Mouse (Mus musculus) heart, embryonic 11.5 days (tissue): ENCODE data around the gene Klc3. TPM values are rescaled to one million over a fixed set of nuclear protein-coding genes. Genes with fewer than 3 reads are reported as not detected.
A peak's percentile ranks its signal among the peaks of the same experiment; 100 is the strongest.

ENCODE experiments used
- ATAC-seq: fragments of 200-750 bp; cut with Nextera tagmentation; replicated peaks from 2 replicates; pipeline ENCODE4 v1.8.0; 2017; ENCODE audit warnings: moderate library complexity; ENCODE audit not compliant: insufficient number of reproducible peaks, low FRiP score, low TSS enrichment
- H3K27ac ChIP-seq: fragments of 300-500 bp; sonication (generic); 2 replicates; pipeline ENCODE4 v1.5.1; 2014; ENCODE audit warnings: mild to moderate bottlenecking, low read depth, low read length
- H3K27me3 ChIP-seq: fragments of 300-500 bp; sonication (generic); 2 replicates; pipeline ENCODE4 v1.6.1; 2014; ENCODE audit warnings: mild to moderate bottlenecking, low read length, mixed read lengths; ENCODE audit not compliant: control insufficient read depth, insufficient read depth
- H3K36me3 ChIP-seq: fragments of 300-500 bp; sonication (generic); 2 replicates; pipeline ENCODE4 v1.6.1; 2014; ENCODE audit warnings: mild to moderate bottlenecking, low read length, moderate library complexity, mixed read lengths; ENCODE audit not compliant: control insufficient read depth, insufficient read depth
- H3K4me1 ChIP-seq: fragments of 300-500 bp; sonication (generic); 2 replicates; pipeline ENCODE4 v1.6.1; 2014; ENCODE audit warnings: low read length; ENCODE audit not compliant: control insufficient read depth, insufficient read depth
- H3K4me2 ChIP-seq: fragments of 300-500 bp; sonication (generic); 2 replicates; pipeline ENCODE4 v1.6.1; 2014; ENCODE audit warnings: mild to moderate bottlenecking, moderate library complexity
- H3K4me3 ChIP-seq: fragments of 300-500 bp; sonication (generic); 2 replicates; pipeline ENCODE4 v1.5.1; 2014; ENCODE audit warnings: low read depth, low read length
- H3K9ac ChIP-seq: fragments of 300-500 bp; sonication (generic); 2 replicates; pipeline ENCODE4 v1.6.1; 2014; ENCODE audit warnings: mild to moderate bottlenecking, low read depth, low read length, moderate library complexity
- H3K9me3 ChIP-seq: fragments of 300-500 bp; sonication (generic); replicated peaks from 2 replicates; pipeline ENCODE4 v1.6.1; 2016; ENCODE audit warnings: low read length; ENCODE audit not compliant: control insufficient read depth
- WGBS: fragments of 180-500 bp; shearing (Covaris S2); extraction: QIAGEN DNeasy Blood & Tissue Kit; methylation state at CpG from one replicate; pipeline ENCODE4 v1.1.7; 2014; ENCODE audit not compliant: insufficient replicate concordance; 5-methylcytosine and 5-hydroxymethylcytosine counted together
- polyA plus RNA-seq: library from polyadenylated mRNA; unstranded; fragments of >200 nt; fragmentation: Nextera tagmentation; extraction: Ambion mirVana; gene quantifications from 2 replicates; pipeline ENCODE4 v1.2.1, GENCODE M21; 2014

Gene Klc3
- polyA plus RNA-seq, 1 experiment from 2014 or later, result 3.7 TPM

DNA sequence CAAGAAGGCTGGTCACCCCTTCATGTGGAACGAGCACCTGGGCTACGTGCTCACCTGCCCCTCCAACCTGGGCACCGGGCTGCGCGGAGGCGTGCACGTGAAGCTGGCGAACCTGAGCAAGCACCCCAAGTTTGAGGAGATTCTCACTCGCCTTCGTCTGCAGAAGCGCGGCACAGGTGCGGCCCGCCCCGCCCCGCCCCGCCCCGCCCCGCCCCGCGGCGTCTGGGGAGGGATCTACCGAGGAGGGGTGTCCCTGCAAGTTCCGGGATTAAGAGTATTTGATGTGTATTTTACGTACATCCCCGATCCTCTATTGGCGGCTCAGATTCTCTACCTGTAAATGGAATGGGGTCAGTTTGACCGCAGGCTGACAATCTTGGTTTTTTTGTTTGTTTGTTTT lies 16.2 kb upstream of the Klc3 start:
- peak overlapping the region; percentile 27; the same call in 1 of the 2 replicates for H3K4me2 ChIP-seq
- H3K27me3 ChIP-seq, result peaks cover 26% of the 10 kb centered on the region
- 0 out of 2 replicates have a peak, but pooled peaks cover 8% of the 10 kb centered on the region for H3K4me1 ChIP-seq
- WGBS, result 6% methylated on average over 28 of the region's 28 CpGs
- no peak overlapping the region for H3K9ac ChIP-seq
- no peak overlapping the region for H3K4me3 ChIP-seq
- no peak for ATAC-seq
- no peak overlapping the region for H3K27ac ChIP-seq
- no peaks in the 10 kb centered on the region for H3K36me3 ChIP-seq
- H3K9me3 ChIP-seq, result no peaks in the 10 kb centered on the region

- no peak overlapping the region for H3K27ac ChIP-seq
- 61% methylated on average over 15 of the region's 15 CpGs for WGBS
- H3K36me3 ChIP-seq, result no peaks in the 10 kb centered on the region
- ATAC-seq, result no peak
- H3K9ac ChIP-seq, result no peak overlapping the region
- 0 out of 2 replicates have a peak, but pooled peaks cover 12% of the 10 kb centered on the region for H3K4me1 ChIP-seq
- H3K9me3 ChIP-seq, result no peaks in the 10 kb centered on the region
- peaks cover 29% of the 10 kb centered on the region for H3K27me3 ChIP-seq
- 0 out of 2 replicates have a peak overlapping the region, but pooled peaks have one; percentile 0 for H3K4me2 ChIP-seq
- H3K4me3 ChIP-seq, result no peak overlapping the region
Measured at GRCm38 (mm10) chr7:19416590-19416989, 12.7 kb upstream of the Klc3 start.

DNA sequence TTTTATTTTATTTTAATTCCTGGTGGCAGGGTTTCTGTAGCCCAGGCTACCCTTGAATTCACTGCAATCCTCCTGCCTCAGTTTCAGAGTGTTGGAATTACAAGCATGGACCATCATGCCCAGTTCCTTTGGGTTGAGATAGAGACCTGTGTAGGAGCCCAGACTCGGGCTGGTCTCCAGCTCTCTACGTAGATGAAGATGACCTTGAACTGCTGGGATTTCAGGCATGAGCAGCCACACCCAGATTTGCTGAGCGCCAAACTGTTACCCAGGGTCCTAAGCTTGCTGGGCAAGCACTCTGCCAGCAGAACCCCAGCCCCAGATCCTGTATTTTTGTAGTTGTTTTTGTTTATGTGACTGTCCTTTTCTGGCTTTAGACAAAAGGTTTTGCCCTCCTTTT lies 9.6 kb upstream of the Klc3 start:
- Histone ChIP-seq H3K4me1 (peaks cover 27% of the 10 kb centered on the region), H3K27me3 (peaks cover 10% of the 10 kb centered on the region), H3K4me2 (no peak overlapping the region), H3K36me3 (no peaks in the 10 kb centered on the region), H3K9me3 (no peaks in the 10 kb centered on the region), H3K4me3 (no peak overlapping the region), H3K27ac (no peak overlapping the region), H3K9ac (no peak overlapping the region)
- ATAC-seq, result no peak
- 78% methylated on average over 3 of the region's 3 CpGs for WGBS

- Histone ChIP-seq H3K27me3 (peaks cover 5% of the 10 kb centered on the region; the same call in 1 of the 2 replicates), H3K36me3 (no peaks in the 10 kb centered on the region), H3K4me3 (0 out of 2 replicates have a peak overlapping the region, but pooled peaks have one; percentile 5), H3K27ac (0 out of 2 replicates have a peak overlapping the region, but pooled peaks have one; percentile 22), H3K9ac (no peak overlapping the region), H3K4me1 (peaks cover 23% of the 10 kb centered on the region), H3K4me2 (no peak overlapping the region), H3K9me3 (no peaks in the 10 kb centered on the region)
- ATAC-seq, result no peak
- WGBS, result 75% methylated on average over 5 of the region's 5 CpGs
Measured at GRCm38 (mm10) chr7:19411783-19412182, 7.9 kb upstream of the Klc3 start.

DNA sequence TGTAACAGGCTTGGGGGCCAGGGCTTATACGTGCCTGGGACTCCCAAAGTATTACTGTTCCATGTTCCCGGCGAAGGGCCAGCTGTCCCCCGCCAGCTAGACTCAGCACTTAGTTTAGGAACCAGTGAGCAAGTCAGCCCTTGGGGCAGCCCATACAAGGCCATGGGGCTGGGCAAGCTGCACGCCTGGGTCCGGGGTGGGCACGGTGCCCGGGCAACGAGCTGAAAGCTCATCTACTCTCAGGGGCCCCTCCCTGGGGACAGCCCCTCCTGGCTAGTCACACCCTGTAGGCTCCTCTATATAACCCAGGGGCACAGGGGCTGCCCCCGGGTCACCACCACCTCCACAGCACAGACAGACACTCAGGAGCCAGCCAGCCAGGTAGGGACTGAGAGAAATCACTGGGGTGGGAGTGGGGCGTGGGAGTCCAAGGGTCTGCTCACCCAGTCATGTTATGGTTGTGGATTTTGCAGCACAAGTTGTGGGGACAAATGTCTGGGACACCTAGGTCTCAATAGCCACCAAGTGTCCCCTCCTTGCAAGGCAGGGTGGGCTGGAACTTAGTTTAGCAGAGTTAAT lies 7.0 kb upstream of the Klc3 start:
- H3K4me2 ChIP-seq, result no peak overlapping the region
- peaks cover 4% of the 10 kb centered on the region; the same call in 1 of the 2 replicates for H3K27me3 ChIP-seq
- 65% methylated on average over 11 of the region's 11 CpGs for WGBS
- H3K4me3 ChIP-seq, result no peak overlapping the region
- H3K27ac ChIP-seq, result no peak overlapping the region
- no peak for ATAC-seq
- no peak overlapping the region for H3K9ac ChIP-seq
- H3K4me1 ChIP-seq, result peaks cover 22% of the 10 kb centered on the region
- no peaks in the 10 kb centered on the region for H3K36me3 ChIP-seq
- no peaks in the 10 kb centered on the region for H3K9me3 ChIP-seq

- Histone ChIP-seq H3K4me3 (no peak overlapping the region), H3K27ac (peak overlapping the region; percentile 80), H3K4me2 (peak overlapping the region; percentile 37), H3K9me3 (no peaks in the 10 kb centered on the region), H3K36me3 (no peaks in the 10 kb centered on the region), H3K4me1 (peaks cover 22% of the 10 kb centered on the region), H3K9ac (peak overlapping the region; percentile 49; the same call in 1 of the 2 replicates), H3K27me3 (peaks cover 5% of the 10 kb centered on the region; the same call in 1 of the 2 replicates)
- peak; percentile 51 for ATAC-seq
- WGBS, result 22% methylated on average over 6 of the region's 6 CpGs
Measured at GRCm38 (mm10) chr7:19409753-19410152, 5.8 kb upstream of the Klc3 start.

DNA sequence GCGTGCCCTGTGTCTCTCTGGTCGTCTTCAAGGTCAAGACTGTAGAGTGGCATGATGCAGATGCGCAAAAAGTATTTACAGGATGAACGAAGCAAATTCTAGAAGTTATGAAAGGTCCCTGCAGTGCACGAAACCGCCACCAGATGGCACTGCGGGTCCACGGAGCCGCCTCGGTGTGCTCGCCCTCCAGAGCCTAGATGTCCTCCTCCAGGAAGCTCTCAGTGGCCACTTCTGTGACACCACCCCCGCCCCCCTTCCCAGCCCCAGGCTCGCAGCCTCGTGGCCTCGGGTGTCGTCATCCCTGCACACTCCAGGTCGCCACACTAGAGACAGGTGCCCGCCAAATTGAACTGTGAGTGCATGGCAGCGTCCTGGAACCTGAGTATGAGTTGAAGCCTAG lies 1.5 kb upstream of the Klc3 start:
- Histone ChIP-seq H3K4me3 (no peak overlapping the region), H3K9ac (0 out of 2 replicates have a peak overlapping the region, but pooled peaks have one; percentile 39), H3K9me3 (peaks cover 5% of the 10 kb centered on the region), H3K4me1 (peaks cover 14% of the 10 kb centered on the region), H3K4me2 (peak overlapping the region; percentile 55), H3K36me3 (no peaks in the 10 kb centered on the region), H3K27me3 (peaks cover 33% of the 10 kb centered on the region), H3K27ac (no peak overlapping the region)
- ATAC-seq, result no peak
- WGBS, result 4% methylated on average over 19 of the region's 19 CpGs

DNA sequence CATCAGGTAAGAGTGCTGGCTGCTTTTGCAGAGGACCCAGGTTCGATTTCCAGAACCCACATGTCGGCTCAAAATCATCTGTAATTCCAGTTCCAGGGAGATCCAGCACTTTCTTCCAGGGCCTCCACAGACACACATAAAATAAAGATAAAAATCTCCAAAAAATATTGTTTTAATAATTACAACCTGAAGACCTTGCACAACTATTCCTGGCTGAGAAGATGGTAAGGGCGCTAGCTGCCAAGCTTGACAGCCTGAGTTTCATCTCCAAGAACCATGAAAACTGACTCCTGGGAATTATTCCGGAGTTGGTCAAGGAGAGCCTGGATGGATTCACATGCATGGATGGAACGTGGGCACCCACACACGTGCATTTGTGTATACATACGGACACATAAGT lies 572 bp upstream of the Klc3 start, which contains the start of gene Ckm:
TSS of gene Ckm (plus strand) at position 301 of the 400 bp plus-strand sequence.
- peak within 1 kb of the TSS; percentile 72 for H3K4me3 ChIP-seq
- peak within 1 kb of the TSS; percentile 99 for H3K4me2 ChIP-seq
- WGBS, result 53% methylated on average over 7 of the region's 7 CpGs
- no peaks in the 10 kb centered on the region for H3K36me3 ChIP-seq
- ATAC-seq, result no peak
- peaks cover 41% of the 10 kb centered on the region for H3K27me3 ChIP-seq
- peak within 1 kb of the TSS; percentile 65 for H3K9ac ChIP-seq
- H3K4me1 ChIP-seq, result peaks cover 8% of the 10 kb centered on the region
- H3K9me3 ChIP-seq, result peaks cover 5% of the 10 kb centered on the region
- no peak within 1 kb of the TSS for H3K27ac ChIP-seq
